Mouse (Mus musculus): ENCODE data around the gene Rin2. TPM values are rescaled to one million over a fixed set of nuclear protein-coding genes. Genes with fewer than 3 reads are reported as not detected.

Gene Rin2
- polyA plus RNA-seq (2012; rRNA removed), result 2.9 and 6.3 TPM in 2 replicates

DNA sequence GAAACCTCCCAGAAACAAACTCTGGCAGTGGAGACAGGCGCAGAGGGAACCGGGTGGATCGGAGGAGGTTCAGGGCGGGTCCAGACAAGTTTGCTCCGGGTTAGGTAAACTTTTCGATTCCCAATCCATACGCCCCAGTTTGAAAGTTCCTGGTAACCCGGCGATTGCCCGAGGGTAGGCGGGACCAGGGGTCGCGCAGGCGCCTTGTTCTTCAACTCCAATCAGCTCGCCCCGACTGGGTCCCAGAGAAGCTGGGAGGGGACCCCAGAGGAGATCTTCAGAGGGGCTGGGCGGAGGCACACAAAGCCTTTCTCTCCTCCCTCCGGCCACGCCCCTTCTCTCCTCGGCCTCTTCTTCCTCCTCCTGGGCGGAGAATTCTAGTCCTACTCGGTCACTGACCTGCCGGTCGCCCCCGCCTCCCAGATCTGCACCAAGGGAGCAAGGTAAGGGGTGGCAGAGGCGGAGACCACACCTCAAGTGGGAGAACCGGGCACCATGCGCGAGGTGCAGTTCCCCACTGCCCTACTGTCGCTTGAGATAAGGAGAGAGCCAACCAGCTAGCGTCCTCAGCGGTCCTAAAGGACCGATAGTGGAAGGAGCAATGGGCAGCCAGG lies at the start of gene Rin2:
Rin2 (plus strand) TSS at position 74 of the 614 bp plus-strand sequence.
- H3K36me3 ChIP-seq (ENCODE audit: control insufficient read depth, insufficient read depth, low read length), result no peaks in the 10 kb centered on the region
- under 1% methylated on average over 33 of the region's 33 CpGs for WGBS
- peaks cover under 1% of the 10 kb centered on the region; the same call in 1 of the 2 replicates for H3K4me1 ChIP-seq (ENCODE audit: control insufficient read depth, insufficient read depth, insufficient read length, low read length)
- TF ChIP-seq POLR2A (IDR thresholded peaks at IDR 0.05; ENCODE audit: low read depth, low read length) (no peak; the same call in 1 of the 2 replicates), CTCF (IDR thresholded peaks at IDR 0.05; ENCODE audit: extremely low read depth, insufficient read length, insufficient replicate concordance, low read depth, low read length) (no peak)
- H3K27me3 ChIP-seq (ENCODE audit: control insufficient read depth, insufficient read depth, low read length), result no peaks in the 10 kb centered on the region
- H3K4me3 ChIP-seq (ENCODE audit: low read depth, low read length), result peak within 1 kb of the TSS; percentile 77
- H3K27ac ChIP-seq (ENCODE audit: insufficient read depth, low read depth, low read length), result peak within 1 kb of the TSS; percentile 18; the same call in 1 of the 2 replicates

DNA sequence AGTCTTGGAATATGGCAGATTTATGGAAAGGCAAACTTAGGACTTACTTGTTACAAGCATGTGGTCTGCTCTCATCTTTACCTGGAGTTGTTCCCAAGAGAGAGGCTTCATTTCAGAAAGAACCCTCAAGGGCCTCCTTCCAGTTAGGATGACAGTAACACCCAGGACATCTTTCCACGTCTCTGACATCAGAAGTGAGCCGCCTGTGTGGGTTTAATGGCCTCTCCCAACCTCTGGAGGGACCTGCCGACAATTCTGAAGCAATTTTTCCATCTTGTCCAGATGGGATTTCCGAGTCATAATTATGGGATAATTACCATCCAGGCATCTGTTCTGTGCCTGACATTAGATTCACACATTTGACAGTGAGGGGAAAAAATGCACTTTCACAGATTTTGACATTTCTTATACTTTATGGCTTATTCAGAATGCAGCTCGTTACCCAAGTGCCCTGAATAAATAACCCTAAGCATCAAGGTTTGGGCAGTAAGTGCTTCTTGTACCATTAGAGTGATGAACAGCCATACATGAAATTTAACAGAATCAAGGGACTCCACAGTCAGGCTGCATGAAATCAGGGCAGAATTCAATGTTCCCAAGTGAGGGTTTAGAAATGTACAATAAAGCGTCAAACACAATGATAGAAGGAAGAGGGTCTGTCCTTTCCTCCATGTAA lies 43.8 kb upstream of the Rin2 start:
- Histone ChIP-seq H3K4me1 (ENCODE audit: control insufficient read depth, insufficient read depth, insufficient read length, low read length) (no peaks in the 10 kb centered on the region), H3K4me3 (ENCODE audit: low read depth, low read length) (no peak overlapping the region), H3K27me3 (ENCODE audit: control insufficient read depth, insufficient read depth, low read length) (no peaks in the 10 kb centered on the region), H3K27ac (ENCODE audit: insufficient read depth, low read depth, low read length) (no peak overlapping the region), H3K36me3 (ENCODE audit: control insufficient read depth, insufficient read depth, low read length) (no peaks in the 10 kb centered on the region)
- TF ChIP-seq CTCF (IDR thresholded peaks at IDR 0.05; ENCODE audit: extremely low read depth, insufficient read length, insufficient replicate concordance, low read depth, low read length), result no peak
- 79% methylated on average over 6 of the region's 6 CpGs for WGBS

DNA sequence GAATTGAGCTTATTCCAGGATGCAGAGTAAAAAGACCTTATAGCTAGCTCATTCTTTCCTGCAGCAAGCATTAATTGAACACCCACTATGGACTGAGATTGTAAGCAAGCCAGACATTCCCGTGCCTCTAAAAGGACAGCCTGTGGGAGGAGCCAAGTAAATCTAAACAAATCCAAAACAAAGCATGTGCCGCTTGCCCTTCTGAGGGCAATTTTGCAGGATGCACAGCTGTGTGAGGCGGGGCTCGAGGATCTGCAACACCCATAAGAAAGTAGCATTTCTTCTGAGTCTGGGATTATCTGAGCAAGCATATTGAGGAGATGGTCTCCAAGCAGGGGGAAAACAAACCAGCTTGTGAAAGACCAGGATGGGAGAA lies 43.2 kb upstream of the Rin2 start:
- Histone ChIP-seq H3K4me1 (ENCODE audit: control insufficient read depth, insufficient read depth, insufficient read length, low read length) (no peaks in the 10 kb centered on the region), H3K36me3 (ENCODE audit: control insufficient read depth, insufficient read depth, low read length) (no peaks in the 10 kb centered on the region), H3K27me3 (ENCODE audit: control insufficient read depth, insufficient read depth, low read length) (no peaks in the 10 kb centered on the region), H3K27ac (ENCODE audit: insufficient read depth, low read depth, low read length) (no peak overlapping the region), H3K4me3 (ENCODE audit: low read depth, low read length) (no peak overlapping the region)
- no peak for TF ChIP-seq CTCF (IDR thresholded peaks at IDR 0.05; ENCODE audit: extremely low read depth, insufficient read length, insufficient replicate concordance, low read depth, low read length)
- TF ChIP-seq POLR2A (IDR thresholded peaks at IDR 0.05; ENCODE audit: low read depth, low read length), result no peak
- 41% methylated on average over 4 of the region's 4 CpGs for WGBS

DNA sequence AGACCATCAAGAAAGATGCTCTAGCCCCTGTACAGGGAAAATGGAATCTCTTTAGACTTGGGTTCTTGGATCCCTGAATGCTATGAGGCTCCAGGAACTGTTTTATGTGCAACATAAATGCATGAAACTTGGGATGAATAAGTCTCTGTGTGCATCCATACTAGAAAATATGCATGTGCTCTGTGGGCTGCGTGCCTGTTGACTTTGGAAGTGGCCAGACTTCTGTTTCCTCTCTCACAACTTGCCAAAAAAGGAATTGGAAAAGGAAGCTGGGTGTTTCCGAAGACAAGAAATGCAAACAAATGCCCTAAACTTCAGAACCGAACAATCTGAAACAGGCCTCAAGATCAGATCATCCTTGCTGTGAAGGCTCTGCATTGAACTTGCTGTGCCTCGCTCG lies 41.2 kb upstream of the Rin2 start:
- H3K27ac ChIP-seq (ENCODE audit: insufficient read depth, low read depth, low read length), result no peak overlapping the region; the same call in 1 of the 2 replicates
- WGBS, result 64% methylated on average over 5 of the region's 5 CpGs
- no peaks in the 10 kb centered on the region for H3K4me1 ChIP-seq (ENCODE audit: control insufficient read depth, insufficient read depth, insufficient read length, low read length)
- no peaks in the 10 kb centered on the region for H3K36me3 ChIP-seq (ENCODE audit: control insufficient read depth, insufficient read depth, low read length)
- no peak overlapping the region for H3K4me3 ChIP-seq (ENCODE audit: low read depth, low read length)
- H3K27me3 ChIP-seq (ENCODE audit: control insufficient read depth, insufficient read depth, low read length), result no peaks in the 10 kb centered on the region
- TF ChIP-seq POLR2A (IDR thresholded peaks at IDR 0.05; ENCODE audit: low read depth, low read length) (no peak), CTCF (IDR thresholded peaks at IDR 0.05; ENCODE audit: extremely low read depth, insufficient read length, insufficient replicate concordance, low read depth, low read length) (no peak)

DNA sequence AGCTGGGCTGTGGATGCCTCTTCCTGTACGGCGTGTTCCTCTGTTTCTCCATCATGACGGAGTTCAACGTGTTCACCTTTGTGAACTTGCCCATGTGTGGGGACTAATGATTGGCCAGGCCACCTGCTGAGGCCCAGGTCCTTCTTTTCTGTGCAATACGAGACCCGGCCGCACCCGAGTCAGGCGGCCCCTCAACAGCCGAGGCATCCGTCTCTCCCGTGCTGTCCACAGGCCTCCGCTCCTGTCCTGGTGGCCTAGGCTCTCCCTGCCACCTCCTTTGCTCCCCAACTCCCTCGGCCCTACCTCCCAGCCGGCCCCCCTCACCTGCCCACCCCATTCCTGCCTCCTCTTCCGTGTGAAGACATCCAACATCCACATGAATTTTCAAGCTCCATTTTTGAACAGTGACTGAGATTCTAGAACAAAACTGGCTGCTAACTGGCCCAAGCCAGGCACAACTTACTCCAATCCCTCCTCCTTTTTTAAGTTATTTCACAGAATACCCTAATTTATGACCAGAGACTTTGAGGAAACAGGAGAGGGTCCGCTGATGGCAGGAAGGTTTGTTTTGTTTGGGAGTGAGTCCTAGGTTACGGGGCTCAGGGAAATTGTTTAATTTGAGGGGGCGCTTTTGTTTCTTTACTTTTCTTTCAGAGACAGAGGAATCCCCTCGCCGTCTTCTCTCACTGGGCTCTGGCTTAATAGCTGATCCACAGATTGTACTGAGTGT lies 34.6 kb upstream of the Rin2 start:
- Histone ChIP-seq H3K27ac (ENCODE audit: insufficient read depth, low read depth, low read length) (no peak overlapping the region), H3K36me3 (ENCODE audit: control insufficient read depth, insufficient read depth, low read length) (no peaks in the 10 kb centered on the region), H3K27me3 (ENCODE audit: control insufficient read depth, insufficient read depth, low read length) (no peaks in the 10 kb centered on the region), H3K4me3 (ENCODE audit: low read depth, low read length) (no peak overlapping the region), H3K4me1 (ENCODE audit: control insufficient read depth, insufficient read depth, insufficient read length, low read length) (no peaks in the 10 kb centered on the region)
- 77% methylated on average over 21 of the region's 21 CpGs for WGBS
- no peak for TF ChIP-seq POLR2A (IDR thresholded peaks at IDR 0.05; ENCODE audit: low read depth, low read length)

DNA sequence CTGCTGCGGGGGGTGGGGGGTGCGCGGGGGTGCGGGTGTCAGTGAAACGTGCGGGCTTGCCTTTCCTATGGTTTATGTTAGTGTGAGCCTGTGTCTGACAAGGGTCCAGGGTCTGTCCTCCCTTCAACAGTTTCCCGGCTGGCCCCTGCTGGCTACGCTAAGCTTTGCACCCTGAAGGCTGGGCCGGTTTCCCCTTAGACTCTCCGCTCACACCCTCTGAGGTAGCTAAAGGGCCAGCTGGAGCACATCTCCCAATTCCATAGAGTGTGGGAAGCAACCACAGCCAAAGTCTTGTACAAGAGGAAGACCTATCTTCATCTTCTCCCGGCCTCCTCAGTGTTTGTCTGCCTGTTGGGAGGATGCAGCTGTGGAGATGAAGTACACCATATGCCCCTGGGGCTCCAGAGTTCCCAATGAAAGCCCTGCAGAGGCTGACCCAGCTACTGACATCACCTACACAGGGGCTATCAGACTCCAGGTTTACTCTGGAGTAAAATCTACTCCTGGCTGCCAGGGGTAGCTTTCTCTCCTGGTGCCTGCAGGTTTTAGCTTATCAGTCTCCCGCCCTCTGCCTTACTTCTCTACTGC lies 19.5 kb upstream of the Rin2 start:
- H3K27ac ChIP-seq (ENCODE audit: insufficient read depth, low read depth, low read length), result no peak overlapping the region
- no peaks in the 10 kb centered on the region for H3K4me1 ChIP-seq (ENCODE audit: control insufficient read depth, insufficient read depth, insufficient read length, low read length)
- no peaks in the 10 kb centered on the region for H3K36me3 ChIP-seq (ENCODE audit: control insufficient read depth, insufficient read depth, low read length)
- no peak for TF ChIP-seq POLR2A (IDR thresholded peaks at IDR 0.05; ENCODE audit: low read depth, low read length)
- H3K27me3 ChIP-seq (ENCODE audit: control insufficient read depth, insufficient read depth, low read length), result no peaks in the 10 kb centered on the region
- 45% methylated on average over 12 of the region's 12 CpGs for WGBS
- H3K4me3 ChIP-seq (ENCODE audit: low read depth, low read length), result no peak overlapping the region

DNA sequence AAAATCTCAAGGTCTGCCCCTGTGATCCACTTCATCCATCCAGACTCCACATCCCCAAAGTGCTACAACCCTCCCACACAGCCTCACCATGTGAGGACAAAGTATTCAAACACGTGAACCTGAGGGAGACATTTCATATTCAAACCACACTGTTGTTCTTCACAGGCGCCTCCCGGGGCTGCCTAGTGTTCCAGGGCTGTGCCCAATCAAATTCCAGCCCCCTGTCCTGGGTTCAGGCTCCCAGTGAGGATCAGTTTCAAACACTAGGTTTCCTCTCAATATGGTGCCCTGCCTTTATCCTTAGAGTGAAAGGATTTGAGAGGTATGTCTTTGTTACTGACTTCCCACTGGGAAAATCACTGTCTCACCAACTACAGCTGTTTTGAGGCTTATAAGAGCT lies 18.9 kb upstream of the Rin2 start:
- Histone ChIP-seq H3K4me3 (ENCODE audit: low read depth, low read length) (no peak overlapping the region), H3K27ac (ENCODE audit: insufficient read depth, low read depth, low read length) (no peak overlapping the region), H3K27me3 (ENCODE audit: control insufficient read depth, insufficient read depth, low read length) (no peaks in the 10 kb centered on the region), H3K4me1 (ENCODE audit: control insufficient read depth, insufficient read depth, insufficient read length, low read length) (no peaks in the 10 kb centered on the region), H3K36me3 (ENCODE audit: control insufficient read depth, insufficient read depth, low read length) (no peaks in the 10 kb centered on the region)
- no peak for TF ChIP-seq POLR2A (IDR thresholded peaks at IDR 0.05; ENCODE audit: low read depth, low read length)
- TF ChIP-seq CTCF (IDR thresholded peaks at IDR 0.05; ENCODE audit: extremely low read depth, insufficient read length, insufficient replicate concordance, low read depth, low read length), result no peak
- 81% methylated on average over 3 of the region's 3 CpGs for WGBS

Measured in small intestine, adult 2 months (tissue).